Mouse (Mus musculus) E14TG2a.4 (cell line): ENCODE data around the gene Myo1a.

Experiments
- H3K27me3 ChIP-seq: 2 replicates; pipeline ENCODE4 v1.6.1; 2014; ENCODE audit warnings: low read length, control low read depth; ENCODE audit not compliant: insufficient read depth
- H3K36me3 ChIP-seq: 2 replicates; pipeline ENCODE4 v1.6.1; 2014; ENCODE audit warnings: low read length, control low read depth; ENCODE audit not compliant: insufficient read depth
- H3K4me1 ChIP-seq: replicated peaks from 2 replicates; pipeline ENCODE4 v1.6.1; 2014; ENCODE audit warnings: low read depth, low read length, control low read depth
- H3K4me3 ChIP-seq: replicated peaks from 2 replicates; pipeline ENCODE4 v1.5.1; 2014; ENCODE audit warnings: mild to moderate bottlenecking, low read length
- H3K9me3 ChIP-seq: 2 replicates; pipeline ENCODE4 v1.6.1; 2014; ENCODE audit warnings: low read length, control low read depth
- CTCF ChIP-seq: conservative IDR thresholded peaks from 2 replicates; pipeline ENCODE4 v1.5.1; 2014; ENCODE audit warnings: low read length
- NANOG ChIP-seq: IDR thresholded peaks from 2 replicates; pipeline ENCODE4 v1.6.1; 2014; ENCODE audit warnings: borderline replicate concordance, low read length, mixed read lengths
- POU5F1 ChIP-seq: IDR thresholded peaks from 2 replicates; pipeline ENCODE4 v1.6.1; 2014; ENCODE audit warnings: low read length, borderline replicate concordance

The Myo1a gene

DNA sequence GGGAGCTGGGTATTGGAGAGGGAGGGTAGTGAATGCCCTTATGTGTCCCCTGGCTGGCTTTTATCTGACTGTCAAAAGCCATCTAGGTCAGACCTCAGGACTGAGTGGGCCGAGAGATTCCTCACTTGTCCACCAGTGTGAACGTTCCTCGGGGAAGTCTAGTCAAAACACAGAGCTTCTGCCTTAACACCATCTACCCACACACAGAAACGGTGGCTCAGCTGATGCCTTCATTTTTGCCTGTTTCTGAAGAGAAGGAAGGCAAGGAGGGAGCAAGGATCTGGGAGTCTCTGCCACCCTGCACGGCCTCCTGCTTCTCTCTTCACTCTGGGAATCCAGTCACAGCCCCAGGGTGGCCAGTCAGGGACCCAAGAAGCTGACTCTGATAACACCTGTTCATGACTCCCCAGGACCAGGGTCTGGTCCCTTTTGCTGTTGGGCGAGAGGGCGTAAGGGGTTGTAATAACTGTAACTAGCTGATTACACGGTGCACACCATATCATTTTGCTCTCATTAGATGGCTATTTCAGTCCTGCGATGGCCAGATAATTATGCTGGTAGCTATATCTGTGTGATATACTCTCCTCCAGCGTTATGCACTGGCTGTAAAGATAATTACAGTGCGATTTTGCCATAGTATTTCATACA lies 25.4 kb downstream of the Myo1a start:
- Histone ChIP-seq H3K36me3 (no peaks in the 10 kb centered on the region), H3K4me3 (no peak overlapping the region), H3K4me1 (peaks cover 39% of the 10 kb centered on the region), H3K27me3 (peaks cover 25% of the 10 kb centered on the region), H3K9me3 (peaks cover 9% of the 10 kb centered on the region)
- TF ChIP-seq POU5F1: no peak
- TF ChIP-seq NANOG: no peak
- no peak for TF ChIP-seq CTCF

DNA sequence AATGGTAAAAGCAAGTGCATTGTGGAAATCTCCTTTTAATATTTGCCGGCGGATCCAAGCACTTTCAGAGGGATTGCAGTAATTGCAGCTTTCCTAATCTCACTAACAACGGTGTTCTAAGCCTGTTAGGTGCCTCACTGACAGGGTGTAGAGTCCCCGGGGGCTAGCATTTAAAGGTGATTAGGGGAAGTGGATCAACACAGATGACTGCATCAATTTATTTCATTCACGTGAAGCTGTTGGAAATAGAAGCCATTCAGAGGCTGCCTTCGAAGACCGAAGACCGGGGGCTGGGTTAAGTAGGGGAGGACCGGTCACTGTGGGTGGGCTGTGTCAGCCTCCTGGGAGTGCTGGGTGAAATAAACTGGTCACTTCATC lies 26.0 kb downstream of the Myo1a start:
- Histone ChIP-seq H3K27me3 (peaks cover 20% of the 10 kb centered on the region), H3K36me3 (no peaks in the 10 kb centered on the region), H3K9me3 (peaks cover 10% of the 10 kb centered on the region), H3K4me1 (peaks cover 39% of the 10 kb centered on the region), H3K4me3 (no peak overlapping the region)
- TF ChIP-seq NANOG (no peak), POU5F1 (no peak), CTCF (no peak)

DNA sequence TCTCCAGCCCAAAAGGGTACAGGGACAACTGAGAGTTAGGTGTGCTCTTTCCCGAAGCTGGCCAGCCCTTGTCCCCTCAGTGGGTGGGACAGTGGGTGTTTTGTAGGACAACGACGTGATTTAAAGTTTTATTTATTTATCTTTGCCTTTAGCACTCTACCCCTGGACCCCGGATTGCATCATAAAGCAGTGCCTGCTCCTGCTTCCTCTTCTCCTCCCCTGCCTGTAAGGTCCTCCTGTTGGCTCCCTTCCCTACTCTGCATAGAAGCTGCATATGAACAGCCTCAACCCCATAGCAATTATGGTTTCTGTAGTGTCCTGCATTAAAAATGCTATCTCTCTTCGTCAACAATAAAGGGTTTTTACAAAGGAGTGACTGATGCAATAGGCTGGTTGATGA lies 26.4 kb downstream of the Myo1a start:
- peaks cover 39% of the 10 kb centered on the region for H3K4me1 ChIP-seq
- H3K36me3 ChIP-seq: no peaks in the 10 kb centered on the region
- no peak overlapping the region for H3K4me3 ChIP-seq
- TF ChIP-seq POU5F1 (no peak), NANOG (no peak), CTCF (no peak)
- peaks cover 10% of the 10 kb centered on the region for H3K9me3 ChIP-seq
- peaks cover 19% of the 10 kb centered on the region for H3K27me3 ChIP-seq

DNA sequence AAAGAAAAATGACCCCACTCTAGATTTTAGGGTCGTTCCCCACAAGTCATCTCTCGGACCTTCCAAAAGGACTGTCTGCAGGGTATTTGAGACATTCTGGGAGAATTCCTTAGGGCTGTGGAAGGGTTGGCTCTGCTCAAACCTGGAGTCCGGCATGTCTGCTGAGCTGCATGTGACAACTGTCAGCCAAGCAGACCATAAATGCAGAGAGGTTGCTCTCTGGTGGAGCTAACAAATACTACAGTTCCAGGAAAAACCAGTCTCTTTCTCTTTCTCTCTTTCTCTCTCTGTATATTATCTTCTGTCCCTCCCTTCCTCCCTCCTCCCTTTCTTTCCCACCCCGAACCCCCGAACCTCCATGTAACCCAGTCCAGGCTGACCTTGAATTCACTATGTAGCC lies 29.5 kb downstream of the Myo1a start:
- Histone ChIP-seq H3K4me1 (peaks cover 27% of the 10 kb centered on the region), H3K9me3 (peaks cover 10% of the 10 kb centered on the region), H3K27me3 (peaks cover 7% of the 10 kb centered on the region; the same call in 1 of the 2 replicates), H3K36me3 (no peaks in the 10 kb centered on the region), H3K4me3 (no peak overlapping the region)
- TF ChIP-seq NANOG: no peak
- no peak; the same call in 1 of the 2 replicates for TF ChIP-seq CTCF
- TF ChIP-seq POU5F1: no peak

DNA sequence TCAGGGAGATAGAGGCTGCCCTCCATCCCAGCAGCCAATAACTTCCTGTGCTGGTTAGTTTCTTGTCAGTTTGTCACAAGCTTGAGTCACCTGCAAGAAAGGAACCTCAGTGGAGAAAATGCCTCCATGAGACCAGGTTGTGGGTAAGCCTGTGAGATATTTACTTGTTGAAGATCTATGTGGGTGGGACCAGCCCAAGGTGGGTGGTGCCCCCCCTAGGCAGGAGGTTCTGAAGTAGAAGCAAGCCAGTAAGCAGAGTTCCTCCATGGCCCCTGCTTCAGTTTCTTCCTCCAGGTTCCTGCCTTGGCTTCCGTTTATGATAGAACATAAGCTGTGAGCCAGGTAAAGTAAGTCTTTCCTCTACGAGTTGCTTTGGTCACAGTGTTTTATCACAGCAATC lies 31.3 kb downstream of the Myo1a start:
- Histone ChIP-seq H3K4me3 (no peak overlapping the region), H3K36me3 (peaks cover 2% of the 10 kb centered on the region), H3K9me3 (peaks cover 10% of the 10 kb centered on the region), H3K4me1 (peaks cover 32% of the 10 kb centered on the region), H3K27me3 (peaks cover 10% of the 10 kb centered on the region; the same call in 1 of the 2 replicates)
- TF ChIP-seq NANOG (no peak), POU5F1 (no peak), CTCF (no peak)

DNA sequence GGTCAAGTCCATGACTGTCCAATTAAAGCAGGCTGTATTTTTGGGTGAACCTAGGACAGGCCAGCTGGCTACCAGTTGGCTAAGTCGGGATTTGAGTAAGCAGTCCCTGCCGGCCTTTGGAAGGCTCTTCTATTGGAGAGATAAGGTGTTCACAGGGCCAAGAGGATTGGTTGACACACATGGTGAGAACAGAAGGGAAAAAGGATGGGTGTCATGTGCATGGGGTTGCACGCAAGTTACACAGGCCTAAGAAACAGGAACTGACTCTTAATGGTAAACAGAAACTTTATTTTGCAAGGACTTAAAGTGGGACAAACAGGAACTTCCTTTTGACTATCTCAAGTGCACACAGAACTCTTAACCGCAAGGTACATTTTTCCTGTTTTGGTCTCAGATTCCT lies 31.9 kb downstream of the Myo1a start:
- Histone ChIP-seq H3K27me3 (peaks cover 10% of the 10 kb centered on the region; the same call in 1 of the 2 replicates), H3K4me1 (peaks cover 35% of the 10 kb centered on the region), H3K36me3 (peaks cover 8% of the 10 kb centered on the region), H3K9me3 (peaks cover 10% of the 10 kb centered on the region), H3K4me3 (no peak overlapping the region)
- TF ChIP-seq POU5F1 (no peak), CTCF (no peak), NANOG (no peak)

DNA sequence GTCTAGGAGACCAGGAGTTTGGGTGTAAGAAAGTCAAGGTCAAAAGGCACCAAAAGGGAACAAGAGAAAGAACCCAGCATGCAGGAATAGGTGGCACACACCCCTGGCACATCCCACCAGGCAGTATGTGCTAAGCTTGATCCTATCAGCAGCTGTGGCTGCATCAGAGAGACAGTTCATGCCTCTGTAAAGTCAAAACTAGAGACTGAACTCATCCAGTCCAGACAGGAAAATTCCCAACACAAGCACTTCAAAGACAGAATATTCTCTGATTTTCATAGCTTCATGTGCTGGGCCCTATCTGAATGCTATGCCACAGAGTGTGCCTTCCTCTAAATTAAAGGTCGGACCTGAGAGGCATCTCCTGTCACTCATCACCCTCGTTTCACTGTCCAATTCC lies 32.6 kb downstream of the Myo1a start:
- no peak for TF ChIP-seq CTCF
- TF ChIP-seq POU5F1: no peak
- TF ChIP-seq NANOG: no peak
- Histone ChIP-seq H3K9me3 (peaks cover 10% of the 10 kb centered on the region), H3K4me3 (no peak overlapping the region), H3K4me1 (peaks cover 42% of the 10 kb centered on the region), H3K27me3 (peaks cover 10% of the 10 kb centered on the region; the same call in 1 of the 2 replicates), H3K36me3 (peaks cover 14% of the 10 kb centered on the region)

DNA sequence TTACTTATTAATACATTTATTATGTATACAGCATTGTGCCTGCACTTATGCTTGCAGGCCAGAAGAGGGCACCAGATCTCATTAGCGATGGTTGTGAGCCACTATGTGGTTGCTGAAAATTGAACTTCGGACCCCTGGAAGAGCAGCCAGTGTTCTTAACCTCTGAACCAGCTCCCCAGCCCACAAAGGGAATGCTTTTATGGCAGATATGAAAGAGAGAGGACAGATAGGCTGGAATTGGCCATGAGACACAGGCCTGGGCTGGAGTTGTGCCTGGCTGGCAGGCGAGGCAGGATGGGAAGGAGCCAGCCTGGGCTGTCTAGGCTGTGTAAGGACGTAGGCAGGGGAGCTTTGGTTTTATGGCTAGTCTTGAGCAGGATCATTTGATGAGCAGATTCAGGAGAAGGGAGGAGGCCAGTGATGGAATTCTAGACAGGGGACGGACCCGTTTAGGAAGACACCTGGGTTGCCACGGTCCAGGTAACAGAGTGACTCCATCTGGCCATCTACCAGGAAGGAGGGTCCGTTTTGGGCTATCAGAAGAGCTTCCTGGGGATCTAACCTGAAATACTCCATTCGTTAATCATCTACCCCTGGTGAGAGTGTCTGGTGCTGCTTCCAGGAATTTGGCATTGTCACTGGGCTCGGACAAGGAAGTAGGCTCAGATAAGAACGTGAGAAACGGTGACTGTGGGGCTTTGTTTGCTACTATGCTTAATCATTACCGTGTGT lies 33.3 kb downstream of the Myo1a start:
- H3K36me3 ChIP-seq: peaks cover 22% of the 10 kb centered on the region
- H3K4me1 ChIP-seq: peaks cover 46% of the 10 kb centered on the region
- peak overlapping the region; percentile 86; the same call in 1 of the 2 replicates for H3K4me3 ChIP-seq
- H3K27me3 ChIP-seq: peaks cover 10% of the 10 kb centered on the region; the same call in 1 of the 2 replicates
- peaks cover 10% of the 10 kb centered on the region for H3K9me3 ChIP-seq
- TF ChIP-seq CTCF: peak; percentile 71
- TF ChIP-seq NANOG: no peak
